Mouse (Mus musculus) thymus, adult 2 months (tissue): ENCODE results near the gene Whrn.

Experiments
- CTCF ChIP-seq: fragments of 200-500 bp; IDR thresholded peaks from 2 replicates; pipeline ENCODE4 v1.5.1; 2012; ENCODE audit warnings: mild to moderate bottlenecking, control low read depth, low read length, moderate library complexity, borderline replicate concordance; ENCODE audit not compliant: control insufficient read depth, poor library complexity, insufficient read depth; ENCODE audit errors: extremely low read depth
- POLR2A ChIP-seq: fragments of 200-500 bp; IDR thresholded peaks from 2 replicates; pipeline ENCODE4 v1.6.1; 2012; ENCODE audit warnings: mild to moderate bottlenecking, low read length, control low read depth, moderate library complexity; ENCODE audit not compliant: control insufficient read depth, poor library complexity, insufficient read depth; ENCODE audit errors: extremely low read depth

- TF ChIP-seq POLR2A = no peak
- TF ChIP-seq CTCF = no peak
Measured at GRCm38 (mm10) chr4:63409317-63409907, 86.4 kb downstream of the Whrn start.
